Mouse (Mus musculus) ovary, adult 10 weeks (tissue): ENCODE data around the gene Stard8. TPM values are rescaled to one million over a fixed set of nuclear protein-coding genes. Genes with fewer than 3 reads are reported as not detected.

Experiments
- polyA plus RNA-seq: library from polyadenylated mRNA; stranded (reverse); fragments of 350-450 nt; fragmentation: Illumina TruSeq; extraction: RNeasy Lipid Tissue Mini Kit (QIAGEN cat#74804); gene quantifications from one replicate; pipeline ENCODE4 v1.2.3, GENCODE M21; 2014

The Stard8 gene
- polyA plus RNA-seq: 8.7 TPM

DNA sequence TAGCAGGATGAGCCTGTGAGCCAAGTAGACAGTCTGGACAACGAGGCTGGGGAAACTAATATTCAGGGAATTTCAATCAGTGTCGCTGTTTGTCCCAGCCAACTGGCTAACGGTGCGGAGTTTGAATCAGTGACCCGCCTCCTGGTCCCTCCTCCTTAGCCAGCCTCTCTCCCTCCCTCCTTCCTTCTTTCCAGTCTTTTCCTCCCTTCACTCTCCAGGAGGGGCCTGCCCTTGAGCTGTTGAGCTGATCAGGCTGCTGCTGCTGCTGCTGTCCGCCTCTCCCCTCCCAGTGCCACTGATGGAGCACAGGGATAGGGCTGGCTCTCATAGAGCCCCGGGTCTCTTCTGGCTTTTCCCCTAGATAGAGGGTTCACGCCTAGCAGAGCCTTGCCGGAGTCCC is at the start of gene Stard8:
TSS of gene Stard8 (plus strand) at position 203 of the 400 bp plus-strand sequence.

Other genes starting within 250 kb of the Stard8 start
- 37.3 TPM for gene Ophn1, start 112.2 kb upstream of the Stard8 start, polyA plus RNA-seq
- gene Yipf6, start 66.9 kb upstream of the Stard8 start, polyA plus RNA-seq: 103 TPM
- gene Efnb1, start 132.9 kb downstream of the Stard8 start, polyA plus RNA-seq: 2.4 TPM